Mouse (Mus musculus) A20 (cell line): ENCODE data around the gene Gm20388.
A peak's percentile ranks its signal among the peaks of the same experiment; 100 is the strongest.

Source experiments
- DNase-seq: peaks from one replicate; pipeline ENCODE4 v3.0.0-alpha.2; 2011; ENCODE audit warnings: low read depth, low spot score

The Gm20388 gene

DNA sequence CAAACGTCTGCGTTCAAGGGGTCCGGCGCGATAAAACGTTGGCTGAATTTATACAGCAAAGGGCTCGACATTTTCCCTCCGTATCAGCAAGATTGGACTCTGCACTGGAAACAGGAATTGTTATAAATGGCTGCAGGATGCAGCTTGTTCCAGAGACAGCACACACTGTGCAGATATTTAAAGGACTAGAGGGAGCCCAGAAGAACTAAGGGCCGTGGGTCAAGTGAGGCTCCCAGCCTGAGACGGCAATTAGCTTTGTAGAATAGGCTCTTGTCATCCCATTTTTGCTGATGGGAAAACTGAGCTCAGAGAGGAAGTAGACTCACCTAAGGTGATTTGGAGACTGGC is 1462.0 kb downstream of the Gm20388 start:
- DNase-seq = no peak

DNA sequence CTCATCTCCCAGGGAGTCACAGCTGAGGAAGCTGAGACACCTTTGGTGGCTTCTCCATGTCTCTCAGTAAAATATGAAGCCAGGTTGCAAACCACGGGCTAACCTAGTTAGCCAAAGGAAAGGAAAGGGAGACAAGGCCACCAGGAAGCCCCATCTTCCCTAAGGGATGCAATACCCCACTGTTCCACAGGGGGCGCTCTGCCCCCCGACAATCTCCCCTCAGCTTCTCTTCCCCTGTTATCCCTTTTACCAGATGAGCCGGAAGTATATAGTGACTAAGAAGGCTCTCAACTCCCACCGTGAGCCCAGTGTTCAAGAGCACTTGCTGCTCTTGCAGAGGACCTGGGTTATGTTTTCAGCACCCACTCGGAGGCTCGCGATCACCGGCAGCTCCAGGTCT is 1463.6 kb downstream of the Gm20388 start:
- peak; percentile 22 for DNase-seq

DNA sequence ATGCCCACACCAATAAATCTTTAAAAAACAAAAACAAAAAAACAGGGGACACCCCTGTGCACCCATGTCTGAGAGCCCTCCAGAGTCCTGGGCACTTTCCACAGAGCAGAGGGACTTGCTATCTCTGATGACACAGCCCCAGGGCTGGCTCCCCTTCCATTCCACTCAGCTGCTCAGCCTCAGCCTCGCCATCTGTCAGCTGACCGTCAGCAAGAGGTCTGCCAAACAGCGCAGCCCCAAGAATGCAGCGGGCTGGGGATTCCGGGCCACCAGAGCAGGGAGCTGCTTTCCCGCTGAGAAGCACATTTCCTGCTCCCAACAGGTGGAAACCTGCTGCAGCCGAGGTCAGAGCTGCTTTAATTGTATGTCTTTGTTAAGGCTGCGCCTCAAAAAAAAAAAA is 1464.1 kb downstream of the Gm20388 start:
- no peak for DNase-seq

DNA sequence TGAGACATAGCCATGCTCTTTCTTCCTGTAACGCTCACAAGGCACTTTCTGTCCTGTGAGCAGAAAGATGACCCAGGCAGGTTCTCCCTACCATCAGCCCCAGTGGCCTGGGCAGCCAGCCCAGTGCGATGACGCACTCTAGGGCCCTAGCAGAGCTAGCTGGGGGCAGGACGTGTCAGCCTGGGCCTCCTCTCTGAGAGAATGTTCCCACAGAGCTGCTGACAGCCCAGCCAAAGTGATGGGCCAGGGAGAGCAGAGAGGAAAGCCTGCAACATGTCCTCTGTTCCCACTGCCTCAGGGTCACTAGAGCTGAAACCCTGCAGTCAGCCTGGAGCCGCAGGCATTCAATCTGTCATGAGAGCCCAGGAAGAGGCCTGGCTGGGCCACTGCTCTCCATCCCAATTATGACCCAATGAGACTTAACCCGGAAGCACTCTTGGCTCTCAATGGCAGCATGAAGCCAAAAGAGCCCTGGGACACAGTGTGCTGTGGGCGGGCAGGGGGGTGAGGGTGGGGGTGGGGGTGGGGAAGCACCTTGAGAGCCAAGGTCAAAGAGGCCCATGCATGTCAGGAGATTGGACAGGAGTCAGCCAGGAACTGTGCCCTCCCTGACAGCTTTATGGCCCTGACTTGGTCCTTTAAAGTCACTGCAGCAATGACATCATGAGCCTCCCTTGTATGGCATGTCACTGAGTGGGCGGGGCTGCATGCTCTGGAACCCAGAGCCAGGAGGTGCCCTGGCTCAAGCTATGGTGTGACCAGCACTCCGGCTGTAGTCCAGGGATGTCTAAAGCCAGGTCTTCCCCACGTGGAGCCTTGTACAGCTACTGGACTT is 1465.7 kb downstream of the Gm20388 start:
- no peak for DNase-seq

DNA sequence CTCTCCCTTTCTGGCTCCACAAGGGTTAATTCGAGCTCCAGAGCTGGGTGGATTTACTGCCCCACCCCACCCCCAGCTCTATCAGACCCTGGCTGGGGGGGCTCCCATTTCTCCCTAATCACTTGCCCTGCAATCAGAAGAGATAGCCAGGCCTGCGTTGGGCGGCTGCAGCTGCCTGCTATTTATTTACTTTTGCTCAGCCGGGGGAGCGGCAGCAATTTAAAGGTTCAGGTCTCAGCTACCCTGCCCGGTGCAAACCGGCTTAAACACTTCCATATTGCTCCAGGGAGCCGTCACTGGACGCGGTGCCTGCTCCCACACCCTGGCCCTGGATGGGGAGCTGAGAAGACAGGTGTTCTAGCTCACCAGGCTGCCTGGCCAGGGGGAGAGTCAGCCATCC is 1467.0 kb downstream of the Gm20388 start:
- no peak for DNase-seq

DNA sequence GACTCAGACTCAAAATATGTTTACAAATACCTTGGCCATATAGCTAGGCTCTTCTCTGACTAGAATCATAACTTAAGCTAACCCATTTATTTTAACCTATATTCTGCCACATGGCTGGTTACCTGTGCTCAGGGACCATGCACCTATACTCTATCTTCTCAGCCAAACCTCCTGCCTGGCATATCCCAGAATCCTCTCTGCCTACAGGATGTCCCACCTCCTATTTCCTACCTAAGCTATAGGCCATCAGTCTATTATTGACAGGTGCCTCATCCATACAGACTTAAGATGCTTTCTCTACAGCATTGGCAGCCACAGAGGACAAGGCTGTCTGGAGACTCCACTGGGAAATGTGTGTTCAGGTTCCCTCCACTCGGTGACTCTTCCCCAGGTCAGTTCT is 1468.7 kb downstream of the Gm20388 start:
- DNase-seq = peak; percentile 74

DNA sequence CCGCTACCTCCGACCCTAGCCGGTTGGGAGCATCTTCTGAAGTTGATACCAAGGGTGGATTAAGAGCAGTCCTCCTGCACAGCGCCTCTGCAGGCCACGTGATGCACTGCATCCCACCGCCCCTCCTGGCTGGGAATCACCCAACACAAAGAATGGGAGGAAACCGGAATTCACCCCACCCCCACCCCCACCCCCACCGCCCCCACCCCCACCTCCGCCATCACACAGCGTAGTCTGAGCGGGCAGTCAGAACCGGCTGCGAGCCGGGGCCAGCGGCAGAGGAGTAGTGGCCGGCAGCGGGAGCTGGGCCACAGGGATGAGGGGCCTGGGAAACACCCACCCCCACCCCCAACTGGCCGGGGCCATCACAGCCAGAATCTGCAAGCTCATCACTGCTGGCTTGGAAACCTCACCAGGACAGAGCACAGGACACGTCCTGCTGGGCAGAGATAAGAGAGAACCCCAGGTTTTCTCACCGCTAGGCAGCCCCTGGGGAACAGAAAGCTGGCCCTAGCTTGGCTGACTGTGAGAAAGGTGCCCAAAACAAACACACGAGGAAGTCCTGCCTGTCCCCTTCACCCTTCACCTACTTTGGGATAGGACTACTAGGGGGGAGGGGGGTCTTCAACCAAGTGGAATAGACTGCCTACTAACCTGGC is 1472.1 kb downstream of the Gm20388 start:
- peak; percentile 22 for DNase-seq

DNA sequence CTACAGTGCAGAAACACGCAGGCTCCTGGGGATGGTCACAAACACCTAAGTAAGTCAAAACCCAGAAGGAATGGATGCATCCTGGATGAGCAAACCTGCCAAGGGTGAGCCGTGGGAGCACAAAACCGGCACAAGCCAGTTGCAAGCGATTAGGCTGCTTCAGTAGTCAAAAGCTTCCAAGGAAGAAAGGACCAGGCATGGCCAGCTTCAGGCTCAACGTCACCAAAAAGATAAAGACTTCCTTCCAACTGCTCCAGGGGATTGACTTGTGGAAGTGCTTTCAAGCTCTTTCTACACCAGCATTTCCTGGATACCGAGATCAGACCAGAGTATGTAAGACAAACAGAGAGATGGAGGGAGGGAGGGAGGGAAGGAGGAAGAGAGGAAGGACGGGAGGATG is 1474.9 kb downstream of the Gm20388 start:
- no peak for DNase-seq

DNA sequence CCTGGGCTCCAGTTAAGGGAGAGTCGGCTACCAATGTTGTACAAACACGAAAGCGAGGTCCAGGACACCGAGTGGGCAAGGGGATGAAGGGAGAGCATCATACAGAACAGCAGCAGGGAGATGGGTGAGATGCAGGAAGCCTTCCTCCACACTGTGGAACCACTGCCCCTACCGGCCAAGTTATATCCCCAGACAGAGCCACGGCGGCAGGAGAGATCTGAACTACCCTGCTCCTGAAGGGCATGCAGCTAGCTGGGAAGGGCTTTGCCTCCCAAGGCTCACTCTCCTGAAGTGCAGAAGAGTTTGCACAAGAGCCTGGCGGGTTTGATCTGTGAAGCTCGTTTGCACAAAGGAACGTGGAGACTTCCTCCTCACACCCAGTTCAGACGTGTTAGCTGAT is 1480.0 kb downstream of the Gm20388 start:
- DNase-seq = no peak

DNA sequence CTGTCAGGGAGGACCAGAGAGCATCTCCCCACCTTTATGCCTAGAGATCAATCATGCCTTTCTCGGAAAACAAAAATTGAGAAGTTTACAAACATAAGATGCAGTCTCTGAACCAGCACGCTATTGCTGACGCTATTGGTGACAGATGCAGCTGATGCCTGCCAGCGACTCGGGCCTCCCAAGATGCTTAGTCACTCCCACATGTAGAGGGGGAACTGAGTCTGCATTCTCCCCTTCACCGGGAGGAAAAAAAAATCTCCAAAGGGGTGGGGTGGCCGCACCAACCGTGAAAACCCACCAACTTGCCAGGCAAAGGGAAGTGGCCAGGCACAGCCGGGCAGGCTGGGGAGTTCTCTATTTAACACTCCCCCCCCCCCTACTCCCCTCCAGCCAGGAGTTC is 1480.6 kb downstream of the Gm20388 start:
- no peak for DNase-seq

DNA sequence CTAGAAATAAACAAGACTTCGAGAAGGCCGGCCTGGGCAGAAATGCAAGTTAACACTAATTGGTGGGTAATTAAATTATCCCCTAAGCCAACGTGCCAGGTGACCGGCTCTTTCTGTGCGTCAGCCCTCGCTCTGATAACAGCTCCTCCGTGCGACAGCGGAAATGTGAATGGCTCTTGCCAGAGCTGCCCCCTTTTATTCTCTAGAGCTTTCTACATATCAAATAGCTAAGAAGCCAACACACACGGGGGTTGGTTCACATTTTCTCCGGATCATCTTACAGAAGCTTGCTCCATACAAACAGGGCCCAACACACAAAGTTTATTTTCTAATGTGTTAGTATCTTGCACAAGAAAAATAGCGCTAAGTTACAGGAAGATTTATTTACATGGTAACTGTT is 1481.1 kb downstream of the Gm20388 start:
- DNase-seq = no peak

DNA sequence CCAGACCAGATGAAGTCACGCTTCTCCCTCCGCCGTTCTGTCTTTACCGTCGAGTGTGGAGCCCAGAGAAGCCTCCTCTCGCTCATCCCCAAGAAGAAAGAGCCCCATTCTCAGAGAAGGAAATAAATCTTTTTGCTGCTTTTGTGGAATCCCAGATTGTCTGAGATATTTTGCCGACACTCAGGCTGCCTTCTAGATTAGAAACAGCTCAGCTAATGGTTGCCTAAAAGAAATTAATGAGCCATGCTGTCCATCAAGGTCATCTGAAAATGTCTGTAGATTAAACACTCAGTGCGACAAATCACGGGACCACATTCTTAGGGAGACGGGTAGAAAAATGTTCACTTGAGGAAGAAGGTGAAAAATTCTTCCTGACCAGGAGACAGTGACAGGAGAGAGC is 1481.8 kb downstream of the Gm20388 start:
- DNase-seq = no peak

DNA sequence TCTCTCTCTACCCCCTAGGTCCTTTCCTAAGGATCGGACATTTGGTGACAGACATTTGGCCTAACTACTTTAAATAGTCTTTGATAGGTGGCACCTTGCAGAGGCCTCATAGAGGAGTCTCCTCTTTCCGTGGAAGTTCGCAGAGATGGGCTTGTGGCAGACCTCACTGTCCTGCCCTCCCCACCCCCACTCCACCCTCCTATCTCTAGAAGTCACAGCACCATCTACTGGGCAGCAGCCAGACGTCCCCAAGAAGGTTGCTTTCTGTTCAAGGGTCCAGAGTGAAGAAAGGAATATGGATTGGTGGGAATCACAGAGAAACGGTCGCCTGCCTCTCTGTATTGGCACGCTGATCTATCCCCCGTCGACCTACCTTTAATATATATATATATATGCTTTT is 1482.5 kb downstream of the Gm20388 start:
- DNase-seq = peak; percentile 52

DNA sequence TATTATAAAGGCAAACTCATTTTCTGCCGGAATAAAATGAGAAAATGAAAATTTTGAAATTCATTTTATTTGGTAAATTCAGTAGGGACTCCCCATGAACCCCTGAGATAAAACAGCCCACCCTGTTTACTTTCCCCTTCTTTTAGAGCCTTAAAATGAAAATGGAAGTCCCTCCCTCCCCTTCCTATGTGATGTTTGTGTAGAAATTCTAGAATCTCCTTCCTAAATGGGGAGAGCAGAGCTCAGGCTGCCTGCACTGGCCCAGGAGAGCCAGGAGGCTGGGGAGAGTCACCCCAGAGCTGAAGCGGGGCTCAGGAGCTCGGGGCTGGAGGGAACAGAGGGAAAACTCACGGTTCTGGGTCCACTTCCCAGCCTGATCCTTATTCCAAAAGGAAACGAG is 1484.0 kb downstream of the Gm20388 start:
- no peak for DNase-seq

DNA sequence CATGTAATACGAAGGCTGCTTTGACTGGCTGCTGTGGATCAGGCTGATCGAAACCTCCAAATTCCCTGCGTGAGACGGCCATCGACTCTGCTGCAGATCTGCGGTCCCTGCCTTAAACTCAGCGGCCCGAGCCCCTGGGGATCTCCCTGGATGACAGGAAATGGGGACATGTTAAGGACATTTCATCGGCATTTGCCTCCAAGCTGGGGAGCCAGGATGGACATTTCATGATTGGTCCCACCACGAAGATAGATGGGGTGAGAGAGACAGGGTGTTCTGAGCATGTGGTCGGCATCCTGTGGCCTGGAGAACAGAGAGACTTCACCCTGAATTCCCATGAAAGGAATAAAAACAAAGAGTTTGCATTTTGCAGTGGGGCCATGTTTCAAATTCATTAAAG is 1484.7 kb downstream of the Gm20388 start:
- DNase-seq = no peak

DNA sequence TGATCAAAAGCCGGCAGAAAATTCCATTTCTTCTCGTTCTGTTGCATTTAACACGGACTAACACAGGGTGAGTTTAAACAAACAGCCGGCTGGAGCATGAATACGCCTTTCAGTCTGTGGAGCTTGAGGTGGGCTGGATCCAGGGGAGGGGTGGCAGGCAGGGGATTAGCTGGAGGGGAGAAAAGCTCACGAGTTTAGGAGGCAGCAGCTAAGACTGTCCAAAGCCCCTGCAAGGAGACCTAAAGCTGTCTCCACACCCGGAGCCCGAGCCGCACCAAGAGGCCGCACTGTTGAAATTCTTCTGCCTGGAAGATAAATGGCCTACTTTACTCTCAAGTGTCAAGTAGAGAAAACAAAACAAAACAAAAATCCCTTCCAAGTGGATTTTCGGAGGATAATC is 1485.5 kb downstream of the Gm20388 start:
- no peak for DNase-seq

DNA sequence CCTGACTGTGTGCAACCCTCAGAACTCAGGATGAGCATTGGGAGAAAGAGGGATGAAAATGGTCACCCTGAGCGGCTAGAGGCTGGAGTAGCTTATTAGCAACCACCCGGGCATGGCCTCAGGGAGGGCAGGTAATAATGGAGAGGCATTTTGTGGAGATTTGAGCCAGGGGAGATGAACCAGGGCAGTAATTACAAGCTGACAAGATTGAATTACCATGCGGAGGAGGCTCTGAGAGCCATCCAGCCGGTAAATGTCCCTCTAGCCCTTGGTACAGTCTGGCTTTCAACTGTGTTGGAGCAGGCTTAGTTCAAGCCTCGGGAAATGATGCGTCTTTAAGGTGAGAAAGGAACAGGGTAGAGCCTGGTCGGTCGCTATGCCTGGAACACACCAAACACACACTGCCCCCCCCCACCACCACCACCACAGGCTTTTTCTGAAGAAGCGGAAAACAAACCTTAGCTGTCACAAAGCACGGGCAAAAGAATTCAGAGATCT is 1486.6 kb downstream of the Gm20388 start:
- no peak for DNase-seq

DNA sequence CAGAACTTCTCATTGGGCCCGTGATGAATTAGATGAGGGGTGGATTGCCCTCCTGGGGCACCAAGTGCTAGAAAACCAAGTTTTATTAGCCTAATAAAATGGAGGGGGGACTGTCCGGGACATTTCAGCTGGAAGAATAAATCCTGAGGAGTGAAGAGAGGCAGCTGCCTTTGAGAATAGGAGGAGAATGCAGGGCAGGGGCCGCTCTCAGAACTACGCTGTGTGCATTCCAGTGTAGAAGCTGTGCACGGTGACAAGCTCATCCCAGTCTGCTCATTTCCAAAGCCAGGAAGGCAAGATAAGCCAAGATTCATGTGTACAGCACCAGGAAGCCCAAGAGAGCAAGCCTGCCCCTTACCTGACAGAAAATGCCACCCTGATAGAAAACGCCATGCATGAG is 1487.4 kb downstream of the Gm20388 start:
- no peak for DNase-seq

DNA sequence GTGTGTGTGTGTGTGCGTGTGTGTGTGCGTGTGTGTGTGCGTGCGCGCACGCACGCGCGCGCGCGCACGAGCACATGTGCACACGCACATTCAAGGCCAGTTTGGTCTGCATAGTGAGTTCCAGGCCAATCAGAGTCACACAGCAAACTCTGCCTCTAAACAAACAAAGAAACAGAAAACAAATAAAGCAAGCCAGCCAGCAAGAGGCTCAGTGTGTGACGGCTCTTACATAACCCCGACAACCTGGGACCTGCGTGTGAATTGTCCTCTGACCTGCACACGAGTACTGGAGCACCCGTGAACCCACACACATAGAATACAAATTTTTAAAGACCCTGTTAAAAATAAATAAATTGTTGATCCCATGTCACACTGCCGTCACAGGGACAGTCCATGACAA is 1488.1 kb downstream of the Gm20388 start:
- DNase-seq = no peak

DNA sequence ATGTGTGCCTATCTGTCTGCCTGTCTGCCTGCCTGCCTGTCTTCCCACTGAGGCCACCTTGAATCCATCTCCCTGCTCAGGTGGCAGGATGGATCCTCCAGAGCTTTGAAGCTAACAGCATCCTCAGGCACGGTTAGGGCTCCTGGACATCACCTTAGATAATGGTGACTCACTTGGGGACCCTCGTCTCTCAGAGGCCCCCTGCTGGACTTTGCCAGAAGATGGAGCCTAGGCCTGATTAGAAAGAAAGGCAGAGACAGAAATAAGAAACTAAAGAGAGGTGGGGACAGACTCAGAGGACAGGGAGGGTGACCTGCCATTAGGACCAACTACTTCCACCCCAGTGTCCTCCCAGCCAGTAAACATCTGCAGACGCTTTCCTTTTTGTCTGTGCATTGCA is 1488.5 kb downstream of the Gm20388 start:
- DNase-seq = no peak

DNA sequence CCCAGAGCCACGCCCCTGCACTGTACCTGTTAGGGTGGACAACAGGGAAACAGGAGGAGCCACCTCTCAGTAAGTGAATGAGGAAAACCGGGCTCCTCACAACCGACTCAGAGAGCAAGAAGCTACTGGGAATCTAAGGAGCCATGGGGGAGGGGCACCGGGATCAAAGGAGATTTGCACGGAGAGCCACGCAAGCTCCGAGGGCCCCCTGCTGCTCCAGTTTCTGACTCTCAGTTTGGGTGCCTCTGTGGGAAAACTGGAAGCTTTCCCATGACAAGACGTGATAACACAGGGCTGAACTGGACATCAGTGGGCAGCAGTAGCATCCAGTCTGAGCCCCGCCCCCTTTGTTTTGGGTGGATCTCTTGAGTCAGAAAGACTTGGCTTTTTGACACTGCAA is 1489.9 kb downstream of the Gm20388 start:
- DNase-seq = no peak

DNA sequence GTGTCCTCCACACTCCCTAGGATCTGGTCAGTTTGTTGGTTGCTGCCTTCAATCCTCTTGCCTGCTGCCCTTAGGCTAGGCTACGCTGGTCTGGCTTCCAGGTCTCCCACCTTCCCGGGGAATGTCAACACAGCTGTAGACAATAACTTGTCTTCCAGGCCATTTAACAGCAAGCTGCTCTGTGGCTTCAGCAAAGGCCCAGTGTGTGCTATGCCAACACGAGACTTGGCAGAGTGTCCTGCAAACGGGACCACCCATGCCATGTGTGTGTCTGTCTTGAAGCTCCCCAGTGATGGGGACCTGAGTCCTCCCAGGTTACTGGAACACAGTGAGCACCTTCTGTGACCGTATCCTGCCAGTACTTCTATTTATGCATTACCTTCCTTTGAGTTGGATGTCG is 1493.2 kb downstream of the Gm20388 start:
- no peak for DNase-seq

DNA sequence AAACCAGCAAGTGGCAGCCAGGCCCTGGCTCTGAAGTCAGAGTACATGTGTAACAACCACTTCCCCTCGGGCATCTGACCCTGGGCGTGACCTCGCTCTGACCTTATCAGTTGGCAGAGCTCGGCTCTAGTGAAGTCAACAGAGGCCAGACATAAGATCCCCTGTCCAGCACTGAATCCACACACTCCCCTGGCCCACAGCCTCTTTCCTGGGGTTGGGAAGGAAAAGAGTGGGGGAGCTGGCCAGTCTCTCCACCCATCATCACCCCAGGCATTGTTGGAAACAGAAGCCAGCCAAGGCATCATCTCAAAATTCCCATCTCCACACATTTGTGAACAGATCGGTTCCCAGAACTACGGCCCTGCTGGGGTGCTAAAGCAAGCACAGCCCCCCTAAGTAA is 1507.4 kb downstream of the Gm20388 start:
- DNase-seq = no peak
